In genomic region chr2:178723455-178723854, GRCm38 (mm10) we compare ENCODE assay signal across 21 mouse cellular contexts.
DNase-seq lines count a peak whose midpoint lies in the region; ATAC-seq and TF ChIP-seq lines count a peak whose summit lies in the region.
"Had no signal": no experiment of that assay in that cellular context is flagged by ENCODE, and none has a peak within 500 bp of the region (broad histone marks: within the 10 kb centered on the region; RNA-seq: fewer than 3 reads in every experiment).

No protein-coding gene starts in this region.

- DNase-seq in stomach, postnatal 0 days (ENCODE audit: low spot score) = no peak
- DNase-seq in testis, postnatal 10 days (ENCODE audit: low spot score) = no peak
- no peak for DNase-seq in natural killer cell, adult 2 months (ENCODE audit: low spot score in 2 of 2)
- DNase-seq: adrenal gland, postnatal 10 days; adrenal gland, postnatal 36 days; cerebellum, adult 18-20 months; cerebellum, adult 9-10 months; cerebellum, postnatal 14 days; gastrocnemius, adult 2 months; gastrocnemius, postnatal 14 days; heart, adult 11 months had no signal

- TF ChIP-seq CTCF in stomach, postnatal 0 days (IDR thresholded peaks at IDR 0.05; ENCODE audit: low read depth) = no peak

- 25% methylated on average over 3 of the region's 3 CpGs for WGBS in stomach, embryonic 14.5 days
- 29% methylated on average over 3 of the region's 3 CpGs for WGBS in stomach, postnatal 0 days
- 36% methylated on average over 3 of the region's 3 CpGs for WGBS in intestine, embryonic 16.5 days
- 28% methylated on average over 3 of the region's 3 CpGs for WGBS in stomach, embryonic 16.5 days

- H3K4me1 ChIP-seq in stomach, embryonic 14.5 days (ENCODE audit: control insufficient read depth, insufficient read depth, low read length) = peaks cover 7% of the 10 kb centered on the region
- no peaks in the 10 kb centered on the region for H3K4me1 ChIP-seq in stomach, postnatal 0 days (replicated peaks; ENCODE audit: control insufficient read depth, insufficient read depth)
- H3K4me1 ChIP-seq in intestine, embryonic 16.5 days (ENCODE audit: control insufficient read depth, insufficient read depth, low read length) = 0 out of 2 replicates have a peak, but pooled peaks cover 2% of the 10 kb centered on the region
- no peaks in the 10 kb centered on the region; the same call in 1 of the 2 replicates for H3K4me1 ChIP-seq in stomach, embryonic 16.5 days (ENCODE audit: control insufficient read depth, insufficient read depth, low read length)

- no peaks in the 10 kb centered on the region for H3K36me3 ChIP-seq in stomach, embryonic 14.5 days (ENCODE audit: control insufficient read depth, insufficient read depth, low read length)
- no peaks in the 10 kb centered on the region for H3K36me3 ChIP-seq in stomach, postnatal 0 days (ENCODE audit: control insufficient read depth, insufficient read depth, low read length)
- no peaks in the 10 kb centered on the region for H3K36me3 ChIP-seq in intestine, embryonic 16.5 days (ENCODE audit: control insufficient read depth, insufficient read depth, low read length)
- H3K36me3 ChIP-seq in stomach, embryonic 16.5 days (ENCODE audit: control insufficient read depth, insufficient read depth, low read length) = no peaks in the 10 kb centered on the region
- H3K36me3 ChIP-seq: forebrain, embryonic 10.5 days; hindbrain, embryonic 12.5 days; hindbrain, embryonic 15.5 days had no signal

- H3K9ac ChIP-seq in stomach, embryonic 14.5 days (replicated peaks; ENCODE audit: low read depth, low read length) = no peak overlapping the region
- no peak overlapping the region for H3K9ac ChIP-seq in stomach, postnatal 0 days (ENCODE audit: low read length)
- no peak overlapping the region for H3K9ac ChIP-seq in intestine, embryonic 16.5 days (ENCODE audit: low read depth, low read length)
- no peak overlapping the region for H3K9ac ChIP-seq in stomach, embryonic 16.5 days (ENCODE audit: low read length)
- H3K9ac ChIP-seq: forebrain, embryonic 13.5 days; hindbrain, embryonic 12.5 days; hindbrain, embryonic 15.5 days had no signal

- TF ChIP-seq EP300 in stomach, postnatal 0 days (optimal IDR thresholded peaks at IDR 0.05) = no peak

- no peak overlapping the region for H3K27ac ChIP-seq in stomach, embryonic 14.5 days (ENCODE audit: low read length)
- no peak overlapping the region for H3K27ac ChIP-seq in stomach, postnatal 0 days (replicated peaks)
- H3K27ac ChIP-seq in intestine, embryonic 16.5 days (ENCODE audit: low read length) = no peak overlapping the region
- H3K27ac ChIP-seq in stomach, embryonic 16.5 days (ENCODE audit: low read length) = no peak overlapping the region
- H3K27ac ChIP-seq: forebrain, embryonic 10.5 days; forebrain, embryonic 13.5 days; gastrocnemius, adult 2 months; hindbrain, embryonic 12.5 days; hindbrain, embryonic 15.5 days had no signal

- H3K9me3 ChIP-seq in stomach, embryonic 14.5 days (ENCODE audit: control insufficient read depth, low read depth, low read length) = no peaks in the 10 kb centered on the region
- H3K9me3 ChIP-seq in stomach, postnatal 0 days (ENCODE audit: control insufficient read depth, low read length) = no peaks in the 10 kb centered on the region
- H3K9me3 ChIP-seq in intestine, embryonic 16.5 days (ENCODE audit: control insufficient read depth, low read length) = no peaks in the 10 kb centered on the region
- H3K9me3 ChIP-seq in stomach, embryonic 16.5 days (replicated peaks; ENCODE audit: control insufficient read depth, low read length) = no peaks in the 10 kb centered on the region
- H3K9me3 ChIP-seq: forebrain, embryonic 10.5 days; forebrain, embryonic 13.5 days; hindbrain, embryonic 12.5 days; hindbrain, embryonic 15.5 days had no signal

- H3K4me2 ChIP-seq in stomach, embryonic 14.5 days (replicated peaks; ENCODE audit: low read depth, low read length) = no peak overlapping the region
- no peak overlapping the region for H3K4me2 ChIP-seq in stomach, postnatal 0 days (replicated peaks; ENCODE audit: low read depth)
- no peak overlapping the region for H3K4me2 ChIP-seq in intestine, embryonic 16.5 days (ENCODE audit: low read depth, low read length)
- H3K4me2 ChIP-seq in stomach, embryonic 16.5 days (ENCODE audit: low read depth, low read length) = no peak overlapping the region
- H3K4me2 ChIP-seq: forebrain, embryonic 13.5 days; heart, embryonic 11.5 days; hindbrain, embryonic 12.5 days; hindbrain, embryonic 15.5 days had no signal

- peak; percentile 43; the same call in 1 of the 2 replicates for ATAC-seq in stomach, embryonic 14.5 days (ENCODE audit: insufficient number of reproducible peaks, insufficient read depth, low FRiP score, low read depth)
- no peak for ATAC-seq in stomach, postnatal 0 days (ENCODE audit: low FRiP score, low TSS enrichment)
- ATAC-seq in intestine, embryonic 16.5 days = 0 out of 2 replicates have a peak, but pooled peaks have one; percentile 26
- ATAC-seq in stomach, embryonic 16.5 days (ENCODE audit: insufficient read depth, low FRiP score) = peak; percentile 44; the same call in 1 of the 2 replicates
- ATAC-seq: CD4-positive, CD25-positive, alpha-beta regulatory T cell, adult 4 months; forebrain, embryonic 13.5 days; forebrain, embryonic 16.5 days had no signal

- no peaks in the 10 kb centered on the region for H3K27me3 ChIP-seq in stomach, embryonic 14.5 days (ENCODE audit: control insufficient read depth, insufficient read depth, low read length)
- H3K27me3 ChIP-seq in stomach, postnatal 0 days (ENCODE audit: control insufficient read depth, insufficient read depth, low read length) = no peaks in the 10 kb centered on the region
- H3K27me3 ChIP-seq in intestine, embryonic 16.5 days (replicated peaks; ENCODE audit: control insufficient read depth, insufficient read depth, low read length) = no peaks in the 10 kb centered on the region
- peaks cover 7% of the 10 kb centered on the region; the same call in 1 of the 2 replicates for H3K27me3 ChIP-seq in stomach, embryonic 16.5 days (ENCODE audit: control insufficient read depth, insufficient read depth, low read length)
- H3K27me3 ChIP-seq: forebrain, embryonic 13.5 days; hindbrain, embryonic 12.5 days; hindbrain, embryonic 15.5 days had no signal

- no peak overlapping the region for H3K4me3 ChIP-seq in stomach, embryonic 14.5 days (ENCODE audit: low read depth, low read length)
- no peak overlapping the region for H3K4me3 ChIP-seq in stomach, postnatal 0 days (ENCODE audit: low read depth, low read length)
- no peak overlapping the region for H3K4me3 ChIP-seq in intestine, embryonic 16.5 days (ENCODE audit: low read length)
- no peak overlapping the region for H3K4me3 ChIP-seq in stomach, embryonic 16.5 days (replicated peaks; ENCODE audit: low read length)
- H3K4me3 ChIP-seq: forebrain, embryonic 10.5 days; forebrain, embryonic 13.5 days; gastrocnemius, adult 2 months; hindbrain, embryonic 12.5 days; hindbrain, embryonic 15.5 days had no signal
